Mouse (Mus musculus): ENCODE results near the gene Cdc42bpb.

Gene Cdc42bpb

GRCm38 (mm10) chr12:111293025-111293424 is 84.5 kb downstream of the Cdc42bpb start:
- no peak for ATAC-seq (ENCODE audit: low TSS enrichment)

- ATAC-seq (ENCODE audit: low TSS enrichment) = no peak
These were observed 93.0 kb downstream of the Cdc42bpb start for GRCm38 (mm10) chr12:111284532-111284931.

- ATAC-seq (ENCODE audit: low TSS enrichment) = no peak
These were observed 93.9 kb downstream of the Cdc42bpb start for GRCm38 (mm10) chr12:111283573-111283972.

- ATAC-seq (ENCODE audit: low TSS enrichment) = no peak
These were observed 101.1 kb downstream of the Cdc42bpb start for GRCm38 (mm10) chr12:111276371-111276770.

- no peak for ATAC-seq (ENCODE audit: low TSS enrichment)
These were observed 102.2 kb downstream of the Cdc42bpb start for GRCm38 (mm10) chr12:111275150-111275841.

- no peak for ATAC-seq (ENCODE audit: low TSS enrichment)
These were observed 102.9 kb downstream of the Cdc42bpb start for GRCm38 (mm10) chr12:111274447-111275149.

GRCm38 (mm10) chr12:111274006-111274405 is 103.5 kb downstream of the Cdc42bpb start:
- ATAC-seq (ENCODE audit: low TSS enrichment) = no peak

- ATAC-seq (ENCODE audit: low TSS enrichment) = peak; percentile 48; the same call in 1 of the 2 replicates
These were observed 105.1 kb downstream of the Cdc42bpb start for GRCm38 (mm10) chr12:111272420-111272819.

- no peak for ATAC-seq (ENCODE audit: low TSS enrichment)
These were observed 105.6 kb downstream of the Cdc42bpb start for GRCm38 (mm10) chr12:111271966-111272365.

- no peak for ATAC-seq (ENCODE audit: low TSS enrichment)
These were observed 106.1 kb downstream of the Cdc42bpb start for GRCm38 (mm10) chr12:111271406-111271805.

GRCm38 (mm10) chr12:111270629-111271277 is 106.8 kb downstream of the Cdc42bpb start, which contains the start of gene Amn:
Gene Amn, plus strand, starts transcription at chr12:111271095.
- ATAC-seq (ENCODE audit: low TSS enrichment) = no peak

GRCm38 (mm10) chr12:111267673-111268325 is 109.7 kb downstream of the Cdc42bpb start:
- ATAC-seq (ENCODE audit: low TSS enrichment) = no peak

- no peak for ATAC-seq (ENCODE audit: low TSS enrichment)
These were observed 110.9 kb downstream of the Cdc42bpb start for GRCm38 (mm10) chr12:111266592-111266991.

- peak; percentile 64; the same call in 1 of the 2 replicates for ATAC-seq (ENCODE audit: low TSS enrichment)
These were observed 112.3 kb downstream of the Cdc42bpb start for GRCm38 (mm10) chr12:111265212-111265611.

- ATAC-seq (ENCODE audit: low TSS enrichment) = no peak
These were observed 113.9 kb downstream of the Cdc42bpb start for GRCm38 (mm10) chr12:111263650-111264049.

GRCm38 (mm10) chr12:111251227-111251626 is 126.3 kb downstream of the Cdc42bpb start:
- ATAC-seq (ENCODE audit: low TSS enrichment) = no peak

GRCm38 (mm10) chr12:111250116-111250515 is 127.4 kb downstream of the Cdc42bpb start:
- peak; percentile 86 for ATAC-seq (ENCODE audit: low TSS enrichment)

GRCm38 (mm10) chr12:111249095-111249494 is 128.4 kb downstream of the Cdc42bpb start:
- no peak for ATAC-seq (ENCODE audit: low TSS enrichment)

GRCm38 (mm10) chr12:111246808-111247464 is 130.6 kb downstream of the Cdc42bpb start:
- ATAC-seq (ENCODE audit: low TSS enrichment) = no peak

GRCm38 (mm10) chr12:111245070-111245469 is 132.4 kb downstream of the Cdc42bpb start:
- no peak for ATAC-seq (ENCODE audit: low TSS enrichment)

- 0 out of 2 replicates have a peak, but pooled peaks have one; percentile 42 for ATAC-seq (ENCODE audit: low TSS enrichment)
These were observed 133.8 kb downstream of the Cdc42bpb start for GRCm38 (mm10) chr12:111243733-111244132.
